Mouse (Mus musculus) kidney, adult 8-10 months (tissue): ENCODE results near the gene Myo16.

Experiments
- DNase-seq, 2 experiments: peaks; one replicate each; pipeline ENCODE4 v3.0.0; 2022

Myo16 gene

GRCm38 (mm10) chr8:10565231-10566029 lies 411.7 kb downstream of the Myo16 start:
- DNase-seq, result no peak

- no peak for DNase-seq
Observed at GRCm38 (mm10) chr8:10568448-10568847, 414.7 kb downstream of the Myo16 start.

GRCm38 (mm10) chr8:10574096-10574495 lies 420.4 kb downstream of the Myo16 start:
- peak; percentile 46 to 80 for DNase-seq

GRCm38 (mm10) chr8:10575244-10575643 lies 421.5 kb downstream of the Myo16 start:
- no peak for DNase-seq

GRCm38 (mm10) chr8:10586956-10587744 lies 433.4 kb downstream of the Myo16 start:
- peak; percentile 52 to 59 for DNase-seq

- DNase-seq, result no peak
Observed at GRCm38 (mm10) chr8:10589422-10589933, 435.8 kb downstream of the Myo16 start.

- DNase-seq, result no peak
Observed at GRCm38 (mm10) chr8:10592917-10593316, 439.2 kb downstream of the Myo16 start.

GRCm38 (mm10) chr8:10596353-10596752 lies 442.6 kb downstream of the Myo16 start:
- DNase-seq, result no peak

- no peak for DNase-seq
Observed at GRCm38 (mm10) chr8:10597595-10597994, 443.9 kb downstream of the Myo16 start.

- no peak for DNase-seq
Observed at GRCm38 (mm10) chr8:10598889-10599288, 445.2 kb downstream of the Myo16 start.

- DNase-seq, result no peak
Observed at GRCm38 (mm10) chr8:10606028-10606815, 452.5 kb downstream of the Myo16 start.

GRCm38 (mm10) chr8:10606816-10607209 lies 453.1 kb downstream of the Myo16 start:
- no peak for DNase-seq

GRCm38 (mm10) chr8:10611636-10612035 lies 457.9 kb downstream of the Myo16 start:
- DNase-seq, result no peak

GRCm38 (mm10) chr8:10613371-10613770 lies 459.7 kb downstream of the Myo16 start:
- peak in 1 of 2 experiments; percentile 22 for DNase-seq

- peak; percentile 25 to 45 for DNase-seq
Observed at GRCm38 (mm10) chr8:10619689-10620088, 466.0 kb downstream of the Myo16 start.

GRCm38 (mm10) chr8:10625262-10625661 lies 471.6 kb downstream of the Myo16 start:
- no peak for DNase-seq

- DNase-seq, result no peak
Observed at GRCm38 (mm10) chr8:10628725-10629124, 475.0 kb downstream of the Myo16 start.

- DNase-seq, result no peak
Observed at GRCm38 (mm10) chr8:10629862-10630261, 476.2 kb downstream of the Myo16 start.

GRCm38 (mm10) chr8:10631006-10631405 lies 477.3 kb downstream of the Myo16 start:
- no peak for DNase-seq

GRCm38 (mm10) chr8:10632603-10633002 lies 478.9 kb downstream of the Myo16 start:
- DNase-seq, result no peak

- no peak for DNase-seq
Observed at GRCm38 (mm10) chr8:10633360-10634140, 479.8 kb downstream of the Myo16 start.

GRCm38 (mm10) chr8:10634421-10634820 lies 480.7 kb downstream of the Myo16 start:
- DNase-seq, result no peak
